Mouse (Mus musculus): ENCODE results near the gene 1700008O03Rik. TPM values are rescaled to one million over a fixed set of nuclear protein-coding genes. Genes with fewer than 3 reads are reported as not detected.
A peak's percentile ranks its signal among the peaks of the same experiment; 100 is the strongest.

Gene 1700008O03Rik
- polyA plus RNA-seq, 1 experiment from 2014 or later = 1.4 TPM

- ATAC-seq (replicated peaks; ENCODE audit: insufficient number of reproducible peaks, low FRiP score, low TSS enrichment, low read depth) (peak; percentile 32; the same call in 1 of the 2 replicates), DNase-seq (ENCODE audit: low spot score) (peak; percentile 94)
- Histone ChIP-seq H3K4me1 (ENCODE audit: control insufficient read depth, insufficient read depth, low read length) (no peaks in the 10 kb centered on the region; the same call in 1 of the 2 replicates), H3K36me3 (replicated peaks; ENCODE audit: control insufficient read depth, insufficient read depth, low read depth, low read length) (no peaks in the 10 kb centered on the region), H3K27ac (replicated peaks; ENCODE audit: low read depth, low read length) (no peak overlapping the region), H3K4me2 (ENCODE audit: low read depth, low read length) (peak overlapping the region; percentile 41), H3K4me3 (ENCODE audit: low read depth, low read length) (peak overlapping the region; percentile 9; the same call in 1 of the 2 replicates), H3K9me3 (replicated peaks; ENCODE audit: control insufficient read depth, low read length) (no peaks in the 10 kb centered on the region), H3K27me3 (ENCODE audit: control insufficient read depth, insufficient read depth, low read length) (peaks cover 60% of the 10 kb centered on the region), H3K9ac (replicated peaks; ENCODE audit: low read length) (peak overlapping the region; percentile 34; the same call in 1 of the 2 replicates)
- WGBS = 4% methylated on average over 25 of the region's 25 CpGs
Measured at GRCm38 (mm10) chr7:44350957-44351711, 34.5 kb downstream of the 1700008O03Rik start.

- Histone ChIP-seq H3K9ac (replicated peaks; ENCODE audit: low read length) (no peak overlapping the region), H3K27ac (replicated peaks; ENCODE audit: low read depth, low read length) (no peak overlapping the region)
- no peak for ATAC-seq (replicated peaks; ENCODE audit: insufficient number of reproducible peaks, low FRiP score, low TSS enrichment, low read depth)
Measured at GRCm38 (mm10) chr7:44349043-44349442, 36.6 kb downstream of the 1700008O03Rik start.

GRCm38 (mm10) chr7:44344622-44345021 lies 41.0 kb downstream of the 1700008O03Rik start:
- no peak for ATAC-seq (replicated peaks; ENCODE audit: insufficient number of reproducible peaks, low FRiP score, low TSS enrichment, low read depth)
- H3K4me2 ChIP-seq (ENCODE audit: low read depth, low read length) = no peak overlapping the region
- no peaks in the 10 kb centered on the region for H3K9me3 ChIP-seq (replicated peaks; ENCODE audit: control insufficient read depth, low read length)
- H3K4me3 ChIP-seq (ENCODE audit: low read depth, low read length) = no peak overlapping the region
- 75% methylated on average over 12 of the region's 12 CpGs for WGBS
- DNase-seq (ENCODE audit: low spot score) = no peak
- H3K27ac ChIP-seq (replicated peaks; ENCODE audit: low read depth, low read length) = no peak overlapping the region
- no peaks in the 10 kb centered on the region for H3K36me3 ChIP-seq (replicated peaks; ENCODE audit: control insufficient read depth, insufficient read depth, low read depth, low read length)
- H3K9ac ChIP-seq (replicated peaks; ENCODE audit: low read length) = no peak overlapping the region
- peaks cover 3% of the 10 kb centered on the region; the same call in 1 of the 2 replicates for H3K27me3 ChIP-seq (ENCODE audit: control insufficient read depth, insufficient read depth, low read length)
- H3K4me1 ChIP-seq (ENCODE audit: control insufficient read depth, insufficient read depth, low read length) = no peaks in the 10 kb centered on the region

More at GRCm38 (mm10) chr7:44349043-44349442, 36.6 kb downstream of the 1700008O03Rik start:
- WGBS = 19% methylated on average over 3 of the region's 3 CpGs
- Histone ChIP-seq H3K4me3 (ENCODE audit: low read depth, low read length) (no peak overlapping the region), H3K4me2 (ENCODE audit: low read depth, low read length) (no peak overlapping the region), H3K4me1 (ENCODE audit: control insufficient read depth, insufficient read depth, low read length) (no peaks in the 10 kb centered on the region; the same call in 1 of the 2 replicates), H3K27me3 (ENCODE audit: control insufficient read depth, insufficient read depth, low read length) (peaks cover 40% of the 10 kb centered on the region), H3K36me3 (replicated peaks; ENCODE audit: control insufficient read depth, insufficient read depth, low read depth, low read length) (no peaks in the 10 kb centered on the region), H3K9me3 (replicated peaks; ENCODE audit: control insufficient read depth, low read length) (no peaks in the 10 kb centered on the region)
- DNase-seq (ENCODE audit: low spot score) = no peak

GRCm38 (mm10) chr7:44343459-44344015 lies 42.1 kb downstream of the 1700008O03Rik start:
- WGBS = 24% methylated on average over 11 of the region's 11 CpGs
- no peak for ATAC-seq (replicated peaks; ENCODE audit: insufficient number of reproducible peaks, low FRiP score, low TSS enrichment, low read depth)
- no peaks in the 10 kb centered on the region for H3K9me3 ChIP-seq (replicated peaks; ENCODE audit: control insufficient read depth, low read length)
- H3K4me1 ChIP-seq (ENCODE audit: control insufficient read depth, insufficient read depth, low read length) = no peaks in the 10 kb centered on the region
- no peak overlapping the region for H3K9ac ChIP-seq (replicated peaks; ENCODE audit: low read length)
- DNase-seq (ENCODE audit: low spot score) = no peak
- no peak overlapping the region for H3K4me2 ChIP-seq (ENCODE audit: low read depth, low read length)
- no peaks in the 10 kb centered on the region for H3K36me3 ChIP-seq (replicated peaks; ENCODE audit: control insufficient read depth, insufficient read depth, low read depth, low read length)
- H3K27ac ChIP-seq (replicated peaks; ENCODE audit: low read depth, low read length) = no peak overlapping the region
- peaks cover 9% of the 10 kb centered on the region for H3K27me3 ChIP-seq (ENCODE audit: control insufficient read depth, insufficient read depth, low read length)
- H3K4me3 ChIP-seq (ENCODE audit: low read depth, low read length) = no peak overlapping the region

- no peaks in the 10 kb centered on the region for H3K36me3 ChIP-seq (replicated peaks; ENCODE audit: control insufficient read depth, insufficient read depth, low read depth, low read length)
- no peak overlapping the region for H3K9ac ChIP-seq (replicated peaks; ENCODE audit: low read length)
- peaks cover 27% of the 10 kb centered on the region for H3K27me3 ChIP-seq (ENCODE audit: control insufficient read depth, insufficient read depth, low read length)
- no peak overlapping the region for H3K4me2 ChIP-seq (ENCODE audit: low read depth, low read length)
- no peaks in the 10 kb centered on the region for H3K9me3 ChIP-seq (replicated peaks; ENCODE audit: control insufficient read depth, low read length)
- no peak overlapping the region for H3K27ac ChIP-seq (replicated peaks; ENCODE audit: low read depth, low read length)
- no peaks in the 10 kb centered on the region for H3K4me1 ChIP-seq (ENCODE audit: control insufficient read depth, insufficient read depth, low read length)
- DNase-seq (ENCODE audit: low spot score) = no peak
- no peak overlapping the region for H3K4me3 ChIP-seq (ENCODE audit: low read depth, low read length)
- no peak for ATAC-seq (replicated peaks; ENCODE audit: insufficient number of reproducible peaks, low FRiP score, low TSS enrichment, low read depth)
- WGBS = 64% methylated on average over 5 of the region's 5 CpGs
Measured at GRCm38 (mm10) chr7:44341714-44342113, 43.9 kb downstream of the 1700008O03Rik start.

- H3K4me2 ChIP-seq (ENCODE audit: low read depth, low read length) = no peak overlapping the region
- WGBS = 88% methylated on average over 10 of the region's 10 CpGs
- no peak overlapping the region for H3K4me3 ChIP-seq (ENCODE audit: low read depth, low read length)
- no peak for DNase-seq (ENCODE audit: low spot score)
- H3K9me3 ChIP-seq (replicated peaks; ENCODE audit: control insufficient read depth, low read length) = no peaks in the 10 kb centered on the region
- no peak for ATAC-seq (replicated peaks; ENCODE audit: insufficient number of reproducible peaks, low FRiP score, low TSS enrichment, low read depth)
- H3K27me3 ChIP-seq (ENCODE audit: control insufficient read depth, insufficient read depth, low read length) = peaks cover 33% of the 10 kb centered on the region
- H3K9ac ChIP-seq (replicated peaks; ENCODE audit: low read length) = no peak overlapping the region
- H3K36me3 ChIP-seq (replicated peaks; ENCODE audit: control insufficient read depth, insufficient read depth, low read depth, low read length) = no peaks in the 10 kb centered on the region
- H3K27ac ChIP-seq (replicated peaks; ENCODE audit: low read depth, low read length) = no peak overlapping the region
- no peaks in the 10 kb centered on the region for H3K4me1 ChIP-seq (ENCODE audit: control insufficient read depth, insufficient read depth, low read length)
Measured at GRCm38 (mm10) chr7:44341119-44341518, 44.5 kb downstream of the 1700008O03Rik start.

- Histone ChIP-seq H3K4me1 (ENCODE audit: control insufficient read depth, insufficient read depth, low read length) (no peaks in the 10 kb centered on the region), H3K36me3 (replicated peaks; ENCODE audit: control insufficient read depth, insufficient read depth, low read depth, low read length) (no peaks in the 10 kb centered on the region), H3K9me3 (replicated peaks; ENCODE audit: control insufficient read depth, low read length) (no peaks in the 10 kb centered on the region), H3K27me3 (ENCODE audit: control insufficient read depth, insufficient read depth, low read length) (peaks cover 41% of the 10 kb centered on the region), H3K4me3 (ENCODE audit: low read depth, low read length) (no peak overlapping the region), H3K27ac (replicated peaks; ENCODE audit: low read depth, low read length) (no peak overlapping the region), H3K9ac (replicated peaks; ENCODE audit: low read length) (no peak overlapping the region), H3K4me2 (ENCODE audit: low read depth, low read length) (no peak overlapping the region)
- ATAC-seq (replicated peaks; ENCODE audit: insufficient number of reproducible peaks, low FRiP score, low TSS enrichment, low read depth) (no peak), DNase-seq (ENCODE audit: low spot score) (no peak)
- 72% methylated on average over 6 of the region's 6 CpGs for WGBS
Measured at GRCm38 (mm10) chr7:44340226-44340625, 45.4 kb downstream of the 1700008O03Rik start.
